Mouse (Mus musculus) inflammation-experienced regulatory T-cells, adult 6 months (primary cell): ENCODE data around the gene Fam241a. TPM values are rescaled to one million over a fixed set of nuclear protein-coding genes. Genes with fewer than 3 reads are reported as not detected.
A peak's percentile ranks its signal among the peaks of the same experiment; 100 is the strongest.

Source experiments
- ATAC-seq: one replicate; pipeline ENCODE4 v1.8.0; 2017
- polyA plus RNA-seq, 3 experiments: library from polyadenylated mRNA; unstranded; fragments of 100-300 nt; shearing (Covaris generic); gene quantifications; one replicate each; pipeline ENCODE4 v1.2.1; 2017

Gene Fam241a
- polyA plus RNA-seq, 3 experiments from 2014 or later = 2.0 to 5.2 (median 3.9) TPM

- ATAC-seq = peak; percentile 51
These were observed 21.1 kb downstream of the Fam241a start for GRCm38 (mm10) chr3:127875059-127875458.

- no peak for ATAC-seq
These were observed 21.8 kb downstream of the Fam241a start for GRCm38 (mm10) chr3:127874254-127874883.

- ATAC-seq = peak; percentile 36
These were observed 24.5 kb downstream of the Fam241a start for GRCm38 (mm10) chr3:127871575-127871974.

- ATAC-seq = no peak
These were observed 27.2 kb downstream of the Fam241a start for GRCm38 (mm10) chr3:127868880-127869279.

GRCm38 (mm10) chr3:127868046-127868758 lies 27.9 kb downstream of the Fam241a start:
- no peak for ATAC-seq

GRCm38 (mm10) chr3:127864242-127864641 lies 31.9 kb downstream of the Fam241a start:
- ATAC-seq = no peak

GRCm38 (mm10) chr3:127863571-127863970 lies 32.6 kb downstream of the Fam241a start:
- ATAC-seq = peak; percentile 4

- ATAC-seq = no peak
These were observed 33.6 kb downstream of the Fam241a start for GRCm38 (mm10) chr3:127862479-127862878.

- ATAC-seq = no peak
These were observed 34.8 kb downstream of the Fam241a start for GRCm38 (mm10) chr3:127861340-127861739.

- ATAC-seq = peak; percentile 93
These were observed 42.5 kb downstream of the Fam241a start for GRCm38 (mm10) chr3:127853431-127854206.

- ATAC-seq = no peak
These were observed 43.4 kb downstream of the Fam241a start for GRCm38 (mm10) chr3:127852722-127853121.

- ATAC-seq = no peak
These were observed 45.1 kb downstream of the Fam241a start for GRCm38 (mm10) chr3:127850776-127851646.

- no peak for ATAC-seq
These were observed 46.2 kb downstream of the Fam241a start for GRCm38 (mm10) chr3:127849922-127850321.

GRCm38 (mm10) chr3:127848088-127848808 lies 47.9 kb downstream of the Fam241a start:
- ATAC-seq = no peak

- ATAC-seq = no peak
These were observed 52.2 kb downstream of the Fam241a start for GRCm38 (mm10) chr3:127843941-127844327.

- no peak for ATAC-seq
These were observed 52.7 kb downstream of the Fam241a start for GRCm38 (mm10) chr3:127843324-127843940.

- ATAC-seq = no peak
These were observed 54.2 kb downstream of the Fam241a start for GRCm38 (mm10) chr3:127841926-127842325.

GRCm38 (mm10) chr3:127837972-127838644 lies 58.0 kb downstream of the Fam241a start:
- no peak for ATAC-seq

- peak; percentile 96 for ATAC-seq
These were observed 58.8 kb downstream of the Fam241a start, which contains the start of gene Ap1ar for GRCm38 (mm10) chr3:127837154-127837865. TSS of gene Ap1ar (minus strand) at chr3:127837523.

GRCm38 (mm10) chr3:127836798-127837153 lies 59.3 kb downstream of the Fam241a start:
- peak; percentile 0 for ATAC-seq
